Mouse (Mus musculus) erythroblast, adult 5-6 weeks (primary cell): ENCODE data around the gene Prima1. TPM values are rescaled to one million over a fixed set of nuclear protein-coding genes. Genes with fewer than 3 reads are reported as not detected.

Source experiments
- ATAC-seq: replicated peaks from 2 replicates; pipeline ENCODE4 v1.8.0; 2016; ENCODE audit warnings: moderate number of reproducible peaks, mild to moderate bottlenecking, moderate TSS enrichment, inconsistent platforms; ENCODE audit not compliant: poor library complexity, low FRiP score, severe bottlenecking
- total RNA-seq, 2 experiments: library from RNA; stranded (forward) in 1 of 2; stranded (reverse) in 1 of 2; fragments of 150-400 nt in 1 of 2; fragments of 200-764, 138-1000 nt in 1 of 2; gene quantifications; 2 replicates each; pipeline versions ENCODE4 v1.2.3 to v1.2.4; 2015 to 2017; ENCODE audit warnings: low replicate concordance in 2 of 2

Prima1 gene
- total RNA-seq, 2 experiments from 2014 or later: not detected

- ATAC-seq: no peak
Observed at GRCm38 (mm10) chr12:103235251-103235650, 6.7 kb downstream of the Prima1 start.

GRCm38 (mm10) chr12:103229058-103229457, 12.9 kb downstream of the Prima1 start:
- ATAC-seq: no peak

- ATAC-seq: no peak
Observed at GRCm38 (mm10) chr12:103226121-103226520, 15.8 kb downstream of the Prima1 start.

- ATAC-seq: no peak
Observed at GRCm38 (mm10) chr12:103223671-103224070, 18.3 kb downstream of the Prima1 start.

- no peak for ATAC-seq
Observed at GRCm38 (mm10) chr12:103215877-103216610, 25.9 kb downstream of the Prima1 start.

- ATAC-seq: no peak
Observed at GRCm38 (mm10) chr12:103214797-103215196, 27.2 kb downstream of the Prima1 start.

GRCm38 (mm10) chr12:103214270-103214669, 27.7 kb downstream of the Prima1 start:
- ATAC-seq: no peak

GRCm38 (mm10) chr12:103213591-103213990, 28.4 kb downstream of the Prima1 start:
- no peak for ATAC-seq

- no peak for ATAC-seq
Observed at GRCm38 (mm10) chr12:103211078-103211477, 30.9 kb downstream of the Prima1 start.

GRCm38 (mm10) chr12:103209581-103209980, 32.4 kb downstream of the Prima1 start:
- ATAC-seq: no peak

- no peak for ATAC-seq
Observed at GRCm38 (mm10) chr12:103205561-103205960, 36.4 kb downstream of the Prima1 start.

GRCm38 (mm10) chr12:103202592-103203544, 39.1 kb downstream of the Prima1 start:
- no peak for ATAC-seq

GRCm38 (mm10) chr12:103192996-103193395, 49.0 kb downstream of the Prima1 start:
- no peak for ATAC-seq

GRCm38 (mm10) chr12:103189771-103190170, 52.2 kb downstream of the Prima1 start:
- ATAC-seq: no peak

- ATAC-seq: no peak
Observed at GRCm38 (mm10) chr12:103188223-103188622, 53.7 kb downstream of the Prima1 start.

GRCm38 (mm10) chr12:103187020-103187419, 54.9 kb downstream of the Prima1 start:
- ATAC-seq: no peak

- ATAC-seq: no peak
Observed at GRCm38 (mm10) chr12:103183057-103183456, 58.9 kb downstream of the Prima1 start.

GRCm38 (mm10) chr12:103168892-103169291, 73.1 kb downstream of the Prima1 start:
- ATAC-seq: no peak

- no peak for ATAC-seq
Observed at GRCm38 (mm10) chr12:103164101-103165030, 77.6 kb downstream of the Prima1 start.

GRCm38 (mm10) chr12:103163596-103163995, 78.4 kb downstream of the Prima1 start:
- no peak for ATAC-seq
